Mouse (Mus musculus) gastrocnemius, postnatal 14 days (tissue): ENCODE measurements around the gene Etv4. TPM values are rescaled to one million over a fixed set of nuclear protein-coding genes. Genes with fewer than 3 reads are reported as not detected.

ENCODE experiments used
- DNase-seq: peaks from one replicate; pipeline ENCODE4 v3.0.0; 2021; ENCODE audit warnings: mixed read lengths
- intact Hi-C: fragments of 180-260 bp; cut with DNase I; formaldehyde crosslinking; loops from one replicate; pipeline ENCODE4 v1.15.1; 2025; ENCODE audit warnings: low total_unique reads
- long read RNA-seq, 2 experiments: library from polyadenylated mRNA; stranded (forward); transcript quantifications; one replicate each; pipeline ENCODE4 v2.0.0; 2021
- total RNA-seq, 2 experiments: library from RNA; stranded (reverse); gene quantifications; 2 replicates each; pipeline ENCODE4 v1.2.3; 2021

Etv4 gene
- total RNA-seq = 1 to 10 TPM; 4.1 to 4.9 TPM
- long read RNA-seq, experiment 1, partial matches to known transcripts = 0 of 2 reads
- long read RNA-seq, experiment 1, other reads (novel, unspliced or antisense) = 1 of 2 reads
- long read RNA-seq, experiment 2, partial matches to known transcripts = 2 of 2 reads
- long read RNA-seq, experiment 2, other reads (novel, unspliced or antisense) = 0 of 2 reads

DNA sequence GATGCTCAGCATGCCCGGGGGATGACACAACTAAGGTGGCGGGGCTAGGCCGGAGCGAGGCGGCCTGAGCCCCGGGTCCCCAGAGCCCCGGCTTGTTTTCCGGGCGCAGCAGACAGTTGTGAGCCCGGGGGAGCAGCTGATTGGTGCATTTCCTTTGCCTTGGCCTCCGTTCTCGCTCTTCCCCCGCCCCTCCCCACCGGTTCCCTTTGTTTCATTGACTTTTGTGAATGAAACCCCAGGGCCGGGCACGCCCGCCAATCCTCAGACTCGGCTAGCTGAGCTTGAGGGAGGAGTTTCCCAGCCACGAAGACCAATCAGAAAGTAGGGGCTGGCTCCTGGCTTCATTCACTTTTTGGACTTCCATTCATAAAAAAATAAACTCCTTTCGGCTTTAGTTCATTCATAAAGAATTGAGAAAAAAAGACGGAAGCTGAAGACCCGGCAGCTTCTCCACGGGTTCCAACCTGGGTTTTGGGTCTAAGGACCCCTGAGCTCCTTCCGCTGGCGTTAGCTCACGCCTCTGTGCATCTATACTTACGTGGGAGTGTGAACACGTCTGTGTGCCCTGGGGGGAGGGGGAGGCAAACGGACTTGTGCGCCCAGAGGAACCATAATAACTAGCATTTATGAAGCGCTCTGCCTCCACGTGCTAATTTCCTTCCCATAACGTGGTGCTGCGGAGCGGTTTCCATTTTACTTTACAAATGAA, at the start of gene Etv4:
Gene Etv4 (minus strand): TSS at position 229 of the 709 bp plus-strand sequence.
- intact Hi-C loops = no loop called here
- DNase-seq = peak; percentile 89

DNA sequence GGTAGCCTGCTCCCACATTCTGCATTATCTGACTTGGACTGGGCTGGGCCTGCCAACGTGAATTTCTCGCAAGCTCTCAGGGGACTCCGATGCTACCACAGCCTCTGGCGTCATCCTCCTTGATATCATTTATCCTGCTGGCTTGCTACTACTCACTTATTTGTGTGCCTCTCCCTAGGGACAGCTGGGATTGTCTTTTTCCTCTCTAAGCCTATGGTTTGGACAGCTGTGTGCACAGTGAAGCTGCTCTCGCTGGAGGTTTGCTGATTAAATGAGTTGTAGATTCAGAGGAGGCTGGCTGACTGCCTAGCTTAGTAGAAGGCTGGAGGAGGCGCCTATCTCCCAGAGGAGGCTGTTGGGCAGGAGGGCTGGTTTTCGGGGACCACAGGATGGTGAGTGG, 46.8 kb upstream of the Etv4 start:
- intact Hi-C loops = no loop called here

DNA sequence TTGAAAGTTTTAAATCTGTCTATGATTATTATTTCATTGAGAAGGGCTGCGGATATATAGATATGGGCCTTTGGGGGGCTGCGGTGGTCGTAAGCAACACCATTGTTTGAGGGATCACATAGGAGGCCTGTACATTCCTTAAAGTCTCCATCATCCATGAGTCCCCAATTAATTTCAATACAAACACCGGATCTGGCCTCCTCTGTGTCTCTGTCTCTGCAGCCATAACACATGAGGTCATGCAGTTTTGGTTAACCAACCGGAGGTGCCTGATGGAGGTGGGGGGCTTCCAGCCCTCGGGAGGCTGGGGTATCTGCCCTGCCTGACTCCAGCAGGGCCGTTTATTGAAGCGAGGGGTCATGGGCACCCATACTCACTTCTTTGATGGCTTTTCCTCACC, 45.4 kb upstream of the Etv4 start:
- intact Hi-C loops = no loop called here
- no peak for DNase-seq

More for the DNA sequence above, 46.8 kb upstream of the Etv4 start:
- peak; percentile 39 for DNase-seq

DNA sequence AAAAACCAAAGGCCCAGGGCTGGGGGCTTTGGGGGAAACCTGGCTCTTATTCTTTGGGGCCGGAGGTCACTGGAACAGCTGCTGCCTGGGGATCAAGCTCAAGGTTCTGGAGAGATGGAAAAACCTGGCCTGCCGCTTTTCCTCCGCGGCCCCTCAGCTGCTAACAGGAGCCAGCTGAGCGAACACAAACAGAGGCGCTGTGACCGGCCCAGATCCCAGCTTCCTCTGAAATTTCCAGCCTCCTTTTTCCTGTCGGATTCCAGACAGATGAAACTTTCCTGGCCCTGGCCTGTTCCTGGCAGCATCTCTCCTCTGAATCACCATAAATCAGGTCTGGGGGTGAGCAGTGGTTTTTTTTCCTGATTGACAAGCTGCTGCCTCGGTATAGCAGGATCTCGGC, 44.9 kb upstream of the Etv4 start:
- peak; percentile 73 for DNase-seq
- intact Hi-C loops = no loop called here

- no peak for DNase-seq
- intact Hi-C loops = no loop called here
These were observed 43.5 kb upstream of the Etv4 start for GRCm38 (mm10) chr11:101828718-101829117.

GRCm38 (mm10) chr11:101823210-101823609, 38.0 kb upstream of the Etv4 start:
- DNase-seq = no peak
- intact Hi-C loops = no loop called here

DNA sequence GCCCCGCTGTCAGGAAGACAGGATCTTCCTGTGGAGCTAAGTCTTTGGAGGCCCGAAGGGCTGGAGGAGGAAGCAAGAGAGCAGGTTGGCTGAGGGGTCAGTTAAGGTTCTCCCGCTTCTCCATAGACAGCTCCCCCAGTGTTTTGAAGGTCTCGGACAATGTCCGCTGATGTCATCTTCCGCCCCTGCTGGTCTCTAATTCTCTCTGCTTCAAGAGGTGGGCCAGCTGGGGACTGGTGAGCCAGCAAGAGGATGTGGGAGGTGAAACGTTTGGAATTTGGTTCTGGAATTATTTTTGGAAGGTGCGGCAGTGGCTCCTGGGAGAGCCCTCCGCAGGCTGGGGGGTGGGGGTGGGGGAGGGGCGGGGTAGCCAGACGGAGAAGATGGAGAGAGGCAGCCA, 35.7 kb upstream of the Etv4 start:
- DNase-seq = peak; percentile 28

GRCm38 (mm10) chr11:101819853-101820252, 34.7 kb upstream of the Etv4 start:
- intact Hi-C loops = loop anchor here (10.0 kb wide), 1 partner anchor 55 kb away; no protein-coding TSS in a partner anchor

More for the DNA sequence above, 35.7 kb upstream of the Etv4 start:
- intact Hi-C loops = no loop called here

GRCm38 (mm10) chr11:101815103-101816085, 30.2 kb upstream of the Etv4 start:
- intact Hi-C loops = loop anchor here (10.0 kb wide), 1 partner anchor 51 kb away; no protein-coding TSS in a partner anchor
- DNase-seq = no peak

More at GRCm38 (mm10) chr11:101819853-101820252, 34.7 kb upstream of the Etv4 start:
- DNase-seq = no peak

- intact Hi-C loops = loop anchor here (10.0 kb wide), 1 partner anchor 50 kb away; no protein-coding TSS in a partner anchor
- peak; percentile 87 for DNase-seq
These were observed 29.4 kb upstream of the Etv4 start for GRCm38 (mm10) chr11:101814375-101815102.

DNA sequence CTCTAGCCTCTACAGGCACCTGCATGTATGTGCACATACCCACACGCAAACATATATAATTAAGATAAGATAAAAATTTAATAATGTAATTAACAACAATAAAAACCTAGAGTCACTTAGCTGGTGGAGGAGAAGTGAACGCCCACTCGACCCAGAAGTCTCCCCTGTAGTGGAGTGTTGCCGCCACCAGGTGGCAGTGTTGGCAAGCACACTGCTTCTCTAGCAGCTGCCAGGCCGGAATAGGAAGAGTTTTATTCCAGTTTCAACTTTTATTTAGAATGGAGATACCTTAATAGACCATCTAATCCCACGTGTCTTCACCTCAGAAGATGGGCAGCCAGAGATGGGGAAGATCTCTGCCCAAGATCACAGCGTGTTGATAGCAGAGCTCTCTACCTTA, 28.1 kb upstream of the Etv4 start:
- DNase-seq = peak; percentile 81
- intact Hi-C loops = loop anchor here (2.0 to 10.0 kb wide), 2 partner anchors 48 to 98 kb away; no protein-coding TSS in a partner anchor

- no peak for DNase-seq
- intact Hi-C loops = no loop called here
These were observed 24.1 kb upstream of the Etv4 start for GRCm38 (mm10) chr11:101809060-101809828.

DNA sequence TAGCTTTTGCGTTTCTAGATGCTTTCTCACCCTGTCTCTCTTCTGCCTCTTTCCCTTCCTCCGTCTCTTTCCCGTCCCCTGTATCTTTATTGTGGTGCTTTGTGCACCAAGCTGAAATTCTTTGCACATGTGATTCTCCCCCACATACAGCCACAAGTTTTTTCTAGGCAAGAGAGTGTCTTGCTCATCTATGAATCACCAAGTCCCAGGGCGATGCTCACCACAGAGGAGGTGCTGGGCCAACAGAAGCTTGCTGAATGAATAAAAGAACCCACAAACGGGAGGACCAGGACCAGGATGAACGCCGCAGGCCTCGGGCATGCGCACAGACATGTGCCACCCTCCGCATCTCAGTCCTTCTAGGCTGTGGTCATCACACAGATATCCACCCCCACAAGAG, 22.1 kb upstream of the Etv4 start:
- DNase-seq = no peak
- intact Hi-C loops = no loop called here

- intact Hi-C loops = no loop called here
- no peak for DNase-seq
These were observed 21.6 kb upstream of the Etv4 start for GRCm38 (mm10) chr11:101806741-101807140.

DNA sequence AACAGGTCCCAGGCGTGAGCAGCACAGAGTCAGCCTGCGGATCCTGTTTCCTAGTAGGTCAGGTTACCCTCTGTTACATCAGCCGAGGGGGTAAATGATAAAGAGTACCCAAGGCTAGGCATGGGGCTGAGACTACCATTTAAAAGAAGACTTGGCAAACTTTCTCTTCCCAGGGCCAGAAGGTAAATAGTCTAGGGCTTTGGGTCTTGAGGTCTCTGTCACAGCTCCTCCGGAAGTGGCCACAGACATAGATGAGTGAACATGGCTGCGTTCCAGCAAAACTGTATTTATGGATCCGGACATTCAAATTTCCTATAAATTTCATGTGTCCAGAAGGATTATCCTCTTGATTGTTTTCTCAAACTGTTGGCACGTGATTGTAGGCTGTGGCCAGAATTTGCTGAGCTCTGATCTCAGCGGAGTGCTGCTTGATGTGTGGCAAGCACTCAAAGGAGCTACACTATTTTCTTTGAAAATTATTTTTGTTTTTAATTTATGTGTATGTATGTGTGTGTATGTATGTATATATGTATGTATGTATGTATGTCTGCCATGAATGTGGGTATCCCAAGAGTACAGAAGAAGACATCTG, 20.0 kb upstream of the Etv4 start:
- intact Hi-C loops = no loop called here
- no peak for DNase-seq

GRCm38 (mm10) chr11:101801386-101801785, 16.2 kb upstream of the Etv4 start:
- no peak for DNase-seq
- intact Hi-C loops = no loop called here

GRCm38 (mm10) chr11:101798083-101798482, 12.9 kb upstream of the Etv4 start:
- intact Hi-C loops = no loop called here
- no peak for DNase-seq

DNA sequence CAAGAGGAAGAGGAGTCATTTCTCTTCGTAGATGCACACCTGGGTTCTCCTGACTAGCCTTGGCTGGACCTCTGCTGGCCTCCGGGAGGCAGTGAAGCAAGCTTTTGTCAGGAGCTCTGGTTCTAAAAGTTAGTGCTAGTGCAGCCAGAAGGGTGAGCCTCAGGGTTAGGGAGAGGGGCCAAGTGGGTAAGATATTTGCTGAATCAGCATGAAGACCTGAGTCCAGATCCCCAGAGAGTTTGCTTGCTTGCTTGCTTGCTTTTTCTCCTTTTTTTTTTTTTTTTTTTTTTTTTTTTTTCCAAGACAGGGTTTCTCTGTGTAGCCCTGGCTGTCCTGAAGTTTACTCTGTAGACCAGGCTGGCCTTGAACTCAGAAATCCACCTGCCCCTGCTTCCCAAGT, 12.2 kb upstream of the Etv4 start:
- intact Hi-C loops = no loop called here
- no peak for DNase-seq
